Mouse (Mus musculus) thymus, postnatal 36 days (tissue): ENCODE results near the gene Cyp2j7.
"Not testable (repeated sequence)": the region's sequence is repeated elsewhere in the genome, so short reads cannot be mapped to it uniquely, and the experiment has no call there.

Experiments used
- DNase-seq, 2 experiments: peaks; one replicate each; pipeline ENCODE4 v3.0.0; 2022; ENCODE audit warnings: mixed read lengths in 2 of 2

The Cyp2j7 gene

GRCm38 (mm10) chr4:96236559-96236958 lies at the start of gene Cyp2j7:
TSS of gene Cyp2j7 (minus strand) at chr4:96236659.
- DNase-seq = no peak

- not testable (repeated sequence) for DNase-seq
These were observed 40.4 kb upstream of the Cyp2j7 start for GRCm38 (mm10) chr4:96276896-96277295.

- no peak for DNase-seq
These were observed 37.4 kb upstream of the Cyp2j7 start for GRCm38 (mm10) chr4:96273907-96274306.

GRCm38 (mm10) chr4:96196701-96197100 lies 39.8 kb downstream of the Cyp2j7 start:
- no peak for DNase-seq

GRCm38 (mm10) chr4:96189321-96189720 lies 47.1 kb downstream of the Cyp2j7 start:
- DNase-seq = not testable (repeated sequence)

GRCm38 (mm10) chr4:96188671-96189070 lies 47.8 kb downstream of the Cyp2j7 start:
- not testable (repeated sequence) for DNase-seq

- not testable (repeated sequence) for DNase-seq
These were observed 48.3 kb downstream of the Cyp2j7 start for GRCm38 (mm10) chr4:96188146-96188545.

GRCm38 (mm10) chr4:96184716-96185115 lies 51.7 kb downstream of the Cyp2j7 start:
- DNase-seq = not testable (repeated sequence)

GRCm38 (mm10) chr4:96162839-96163238 lies 73.6 kb downstream of the Cyp2j7 start:
- DNase-seq = no peak

- DNase-seq = no peak
These were observed 74.9 kb downstream of the Cyp2j7 start for GRCm38 (mm10) chr4:96161575-96161974.
